Mouse (Mus musculus) thymus, postnatal 14 days (tissue): ENCODE results near the gene a.
A peak's percentile ranks its signal among the peaks of the same experiment; 100 is the strongest.

Experiments used
- DNase-seq: peaks from one replicate; pipeline ENCODE4 v3.0.0; 2021

a gene

DNA sequence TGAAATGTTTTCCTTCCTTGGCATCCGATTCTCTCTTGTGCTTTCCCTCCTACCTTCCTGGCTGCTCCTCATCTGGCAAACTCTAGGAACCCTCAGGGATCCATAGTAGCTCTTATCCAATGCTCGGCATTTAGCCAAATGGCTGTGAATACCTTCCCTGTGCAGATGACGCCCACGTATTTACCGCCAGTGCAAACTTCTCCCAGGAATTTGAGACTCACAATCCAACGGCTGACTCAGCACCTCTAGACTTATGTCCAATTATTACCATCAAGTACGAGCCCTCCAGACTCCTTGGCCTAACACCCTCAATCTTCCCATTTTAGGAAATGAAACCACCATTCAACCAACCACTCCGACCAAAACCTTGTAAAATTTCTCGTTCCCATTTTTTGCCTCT is 279.8 kb downstream of the a start:
- no peak for DNase-seq

GRCm38 (mm10) chr2:155072353-155073145 is 281.3 kb downstream of the a start:
- no peak for DNase-seq

DNA sequence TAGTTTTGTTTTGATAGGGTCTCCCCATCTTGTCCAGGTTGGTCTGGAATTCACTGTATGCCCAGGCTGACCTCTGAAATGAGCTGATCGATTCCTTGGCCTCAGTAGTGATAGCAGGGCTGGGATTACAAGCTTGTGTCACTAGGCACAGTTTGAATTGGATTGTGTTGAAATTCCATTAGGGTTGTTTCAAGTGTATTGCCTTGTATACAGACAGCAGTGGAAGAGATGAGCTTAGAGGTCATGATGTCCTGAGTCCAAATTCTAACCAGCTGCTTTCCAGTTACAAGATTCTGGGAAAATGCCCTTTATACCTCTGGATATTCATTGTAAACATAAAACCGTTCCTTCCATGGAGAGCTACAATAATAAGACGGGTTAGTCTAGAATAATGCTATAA is 282.1 kb downstream of the a start:
- DNase-seq: no peak

DNA sequence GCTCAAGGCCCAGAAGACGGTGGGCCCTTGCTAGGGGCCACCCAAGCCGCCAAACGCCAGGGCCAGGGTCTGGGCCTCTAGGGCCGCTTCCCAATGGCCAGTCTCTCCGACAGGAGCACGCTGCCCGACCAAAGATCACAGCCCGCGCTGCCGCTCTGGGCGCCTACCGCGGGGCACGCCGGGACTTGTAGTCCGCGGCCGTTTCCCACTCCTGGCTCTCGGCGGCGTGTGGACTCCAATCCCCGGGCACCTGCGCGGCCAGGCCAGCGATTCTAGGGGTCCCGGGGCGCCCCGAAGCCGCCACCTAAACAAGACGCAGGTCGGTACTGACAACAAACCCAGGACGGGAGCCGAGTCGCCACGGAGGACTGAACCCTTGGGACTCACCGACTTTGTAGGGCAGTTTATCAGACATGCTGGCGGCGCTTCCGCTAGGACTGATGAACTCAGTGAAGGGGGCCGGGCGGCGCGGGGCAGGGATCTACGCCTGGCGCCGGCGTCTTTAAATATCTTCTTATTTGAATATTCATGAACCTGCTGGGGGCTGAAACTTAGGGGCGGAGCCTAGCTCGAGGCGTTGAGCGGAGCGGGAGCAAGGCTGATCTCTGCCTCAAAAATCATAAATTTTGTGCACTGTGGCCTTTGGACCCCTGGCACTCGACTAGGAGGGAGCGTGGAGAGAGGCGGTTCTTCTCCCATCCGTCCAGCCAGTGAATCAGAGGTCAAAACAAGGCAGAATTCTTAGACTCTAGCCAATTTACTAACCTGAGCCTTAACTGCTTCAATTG is 283.0 kb downstream of the a start, which contains the start of gene Ahcy:
Gene Ahcy (minus strand): TSS at position 520 of the 788 bp plus-strand sequence.
- DNase-seq: peak; percentile 91

GRCm38 (mm10) chr2:155074766-155075330 is 283.6 kb downstream of the a start:
- DNase-seq: peak; percentile 26

- no peak for DNase-seq
Observed at GRCm38 (mm10) chr2:155075649-155076048, 284.4 kb downstream of the a start.

DNA sequence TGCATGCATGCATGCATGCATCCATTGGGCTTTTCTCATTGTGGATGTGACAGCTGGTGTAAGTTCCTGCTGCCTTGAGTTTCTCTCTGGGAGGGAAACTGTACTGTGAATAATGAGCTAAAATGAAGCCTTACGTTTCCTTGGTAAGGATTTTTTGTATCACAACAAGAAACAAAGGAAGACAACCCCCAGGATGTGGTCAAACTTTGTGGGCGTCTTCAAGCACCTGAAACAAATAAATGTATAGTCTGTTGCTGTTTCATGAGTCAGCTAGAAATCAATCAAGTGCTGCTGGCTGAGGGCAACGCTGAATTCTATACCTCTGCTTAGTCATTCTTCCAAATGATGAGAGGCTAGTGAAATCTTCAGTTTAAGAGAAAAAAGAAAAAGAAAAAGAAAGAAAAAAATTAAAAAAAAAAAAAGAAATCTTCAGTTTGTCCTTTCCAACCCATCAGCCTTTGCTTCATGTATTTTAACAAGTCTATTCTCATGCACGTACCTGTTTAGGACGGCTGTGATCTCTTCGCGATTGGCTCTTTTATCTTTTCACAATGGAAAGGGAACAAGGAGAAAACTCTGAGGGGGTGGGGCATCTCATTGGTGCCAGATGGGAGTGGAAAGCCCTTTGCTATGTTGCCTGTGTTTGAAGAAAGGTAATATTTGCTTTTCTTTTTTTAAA is 288.4 kb downstream of the a start:
- DNase-seq: peak; percentile 53

DNA sequence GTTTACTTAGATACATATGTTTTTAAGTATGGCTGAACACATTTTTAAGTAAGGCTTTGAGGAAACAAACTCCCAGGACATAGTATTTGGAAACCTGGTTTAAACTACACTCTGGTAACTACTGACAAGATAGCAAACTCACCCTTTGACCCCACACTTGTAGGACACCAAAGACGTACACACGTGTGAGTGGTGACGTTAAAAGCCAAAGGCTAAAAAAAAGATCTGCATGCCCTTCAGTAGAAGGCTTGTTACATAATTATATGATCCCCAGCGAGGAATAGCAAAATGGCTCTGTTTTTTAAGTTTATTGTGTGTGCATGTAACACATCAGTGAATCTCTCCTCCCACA is 289.0 kb downstream of the a start:
- no peak for DNase-seq

- DNase-seq: no peak
Observed at GRCm38 (mm10) chr2:155081056-155081455, 289.9 kb downstream of the a start.

DNA sequence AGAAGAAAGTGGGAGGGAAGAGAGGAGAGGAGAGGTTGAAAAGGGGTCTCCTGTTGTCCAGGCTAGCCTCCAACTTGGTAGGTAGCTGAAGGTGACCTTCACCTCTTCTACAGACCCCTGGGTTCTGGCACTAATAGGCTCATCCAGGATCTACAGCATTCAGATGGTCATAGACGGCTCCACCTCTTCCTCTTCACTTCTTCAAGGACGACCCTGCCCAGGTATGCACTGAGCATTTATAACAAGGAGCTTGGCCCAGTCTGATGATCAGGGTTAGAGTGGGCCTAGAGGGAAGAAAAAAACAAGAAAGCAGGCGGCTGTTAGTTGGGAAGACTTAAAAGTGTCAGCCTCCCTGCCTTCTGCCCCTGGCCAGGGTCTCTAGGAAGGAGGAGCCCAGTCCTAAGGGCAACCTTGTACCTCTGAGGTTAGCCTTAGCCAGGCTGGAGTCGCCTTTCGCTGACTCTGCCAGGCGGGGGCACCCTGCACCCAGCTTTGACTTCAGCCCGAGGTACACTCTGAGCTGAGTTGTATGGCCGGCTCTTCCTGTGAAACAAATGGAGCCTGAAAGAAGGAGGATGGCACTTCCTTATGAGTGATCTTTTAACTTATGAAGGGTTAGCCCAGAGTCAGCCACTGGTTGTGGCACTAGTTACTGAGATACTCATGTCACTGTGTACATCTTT is 291.1 kb downstream of the a start:
- peak; percentile 82 for DNase-seq

DNA sequence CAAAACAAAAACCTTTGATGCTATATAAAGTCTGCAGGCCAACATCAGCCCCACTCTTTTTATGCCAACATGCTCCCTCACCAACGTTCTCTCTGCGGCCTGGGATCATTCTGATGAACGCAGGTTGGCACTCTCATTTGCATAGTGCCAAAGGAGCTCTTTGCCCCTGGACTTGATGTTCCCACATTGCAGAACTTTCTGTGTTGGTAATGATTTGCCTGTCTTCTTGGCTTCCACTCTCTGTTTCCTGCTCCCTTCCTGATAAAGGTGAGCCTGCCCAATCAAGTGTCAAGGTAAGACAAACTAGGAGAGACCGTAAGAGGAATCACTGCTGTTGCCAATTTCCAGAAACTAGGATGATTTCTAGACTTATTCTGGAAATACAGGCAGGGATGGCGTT is 293.3 kb downstream of the a start:
- DNase-seq: no peak

- DNase-seq: no peak
Observed at GRCm38 (mm10) chr2:155086328-155086727, 295.1 kb downstream of the a start.

DNA sequence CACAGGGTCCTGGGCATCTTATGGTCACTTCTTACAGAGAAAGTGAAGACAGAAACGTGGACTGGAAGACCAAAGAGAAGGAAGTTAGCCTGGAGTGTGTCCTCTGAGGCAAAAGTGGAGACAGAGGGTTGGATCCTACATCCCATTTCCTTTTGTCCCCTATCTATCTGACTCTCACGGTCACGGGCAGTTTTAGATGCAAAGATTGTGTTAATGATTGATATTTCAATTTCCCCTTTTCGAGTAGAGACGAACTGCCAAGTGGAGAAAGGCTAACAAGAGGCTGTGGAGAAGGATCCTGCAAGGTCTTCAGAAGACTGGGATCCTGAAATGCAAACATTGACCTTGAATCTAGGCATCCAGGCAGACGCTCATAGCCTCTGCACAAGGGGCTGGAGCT is 297.1 kb downstream of the a start:
- DNase-seq: no peak

GRCm38 (mm10) chr2:155090909-155091742 is 299.9 kb downstream of the a start:
- DNase-seq: no peak

- DNase-seq: no peak
Observed at GRCm38 (mm10) chr2:155091743-155092075, 300.5 kb downstream of the a start.

DNA sequence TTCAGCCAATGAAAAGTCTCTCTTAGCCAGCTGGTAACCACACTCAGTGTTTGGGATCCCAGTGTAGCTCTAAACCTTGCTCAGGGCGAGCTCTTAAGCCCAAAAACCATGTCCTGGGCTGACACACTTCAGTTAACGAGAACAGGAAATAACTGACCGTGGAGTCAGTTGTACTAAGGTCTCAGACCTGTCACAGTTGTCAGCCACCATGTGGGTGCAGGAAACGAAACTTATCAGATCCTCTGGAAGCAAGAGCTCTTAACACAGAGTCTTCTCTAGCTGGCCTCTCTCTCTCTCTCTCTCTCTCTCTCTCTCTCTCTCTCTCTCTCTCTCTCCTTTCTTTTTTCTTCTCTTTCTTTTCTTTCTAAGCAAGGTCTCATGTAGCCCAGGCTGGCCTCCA is 302.2 kb downstream of the a start:
- DNase-seq: no peak

DNA sequence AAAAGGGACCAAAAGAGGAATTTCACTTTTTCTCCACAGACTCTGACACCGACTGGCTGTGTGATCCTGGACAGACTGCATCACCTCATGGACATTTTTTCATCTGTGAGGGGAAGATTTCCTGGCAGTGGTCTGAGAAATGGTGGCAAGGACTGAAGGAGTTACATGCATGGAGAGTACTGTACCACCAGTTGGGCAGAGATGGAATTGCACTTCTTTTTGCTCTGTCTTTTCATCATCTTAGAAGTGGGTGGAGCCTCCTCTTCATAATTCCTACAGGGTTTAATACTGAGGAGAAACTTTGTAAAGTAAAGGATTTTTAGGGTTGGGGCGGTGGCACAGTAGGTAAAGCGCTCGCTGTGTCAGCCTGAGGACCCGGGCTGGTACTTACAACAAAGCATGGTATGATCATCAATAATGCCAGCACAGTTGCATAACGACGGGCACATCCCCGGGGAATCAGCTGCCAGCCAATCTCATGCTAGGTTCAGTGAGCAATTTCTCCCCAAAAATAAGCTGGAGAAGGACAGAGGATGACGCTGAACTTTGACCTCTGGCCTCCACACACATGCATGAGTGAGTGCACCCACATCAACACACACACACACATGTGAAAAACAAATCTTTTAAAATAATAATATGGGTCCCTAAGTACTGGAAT is 307.6 kb downstream of the a start:
- DNase-seq: peak; percentile 30

GRCm38 (mm10) chr2:155099421-155099820 is 308.2 kb downstream of the a start:
- DNase-seq: no peak

GRCm38 (mm10) chr2:155099994-155100795 is 309.0 kb downstream of the a start:
- no peak for DNase-seq
